Mouse (Mus musculus) MEL (cell line): ENCODE measurements at regions not wholly inside any gene's neighbourhood (a gene's known extent, or its start where the extent isn't known, plus 50 kb on each side); places are given as distances from the start of the nearest gene placed in this dataset.

Source experiments
- EP300 ChIP-seq, 2 experiments: IDR thresholded peaks; 2 replicates each; pipeline ENCODE4 v1.6.1; 2011; ENCODE audit warnings: improper control_type of control experiment in 2 of 2, low read length in 2 of 2, low read depth in 1 of 2, mild to moderate bottlenecking in 1 of 2
- GABPA ChIP-seq: IDR thresholded peaks from 2 replicates; pipeline ENCODE4 v1.6.1; 2012; ENCODE audit warnings: low read depth, mild to moderate bottlenecking, inconsistent platforms, low read length, improper control_type of control experiment, moderate library complexity
- POLR2A ChIP-seq, 2 experiments: IDR thresholded peaks; 2 replicates each; pipeline ENCODE4 v1.6.1; 2011 to 2012; ENCODE audit warnings: low read length in 2 of 2, mild to moderate bottlenecking in 2 of 2, control low read depth in 1 of 2, improper control_type of control experiment in 1 of 2, low read depth in 1 of 2, moderate library complexity in 1 of 2; ENCODE audit not compliant: control insufficient read depth in 1 of 2, insufficient read depth in 1 of 2, poor library complexity in 1 of 2

DNA sequence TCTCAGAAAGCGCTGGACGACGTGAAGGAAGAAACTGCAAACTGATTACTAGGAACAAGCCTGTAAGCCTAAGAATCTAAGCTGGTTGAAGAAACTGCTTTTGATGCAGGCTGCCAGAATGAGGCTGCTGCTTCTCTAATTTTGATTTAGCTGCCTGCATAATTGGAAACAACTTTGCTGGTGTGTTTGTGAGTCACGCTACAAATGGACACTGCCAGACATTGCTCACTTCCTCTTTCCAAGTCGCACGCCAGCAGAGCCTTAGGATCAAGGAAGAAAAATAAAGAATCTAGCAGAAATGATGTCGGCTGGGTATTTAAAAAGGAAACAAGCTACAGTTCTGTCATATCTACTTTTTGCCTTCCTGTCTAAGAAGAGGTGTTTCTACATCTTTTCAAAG, 81.0 kb downstream of the A730046J19Rik start:
- TF ChIP-seq POLR2A (IDR thresholded peaks at IDR 0.05; ENCODE audit: control insufficient read depth in 1 of 2, insufficient read depth in 1 of 2, low read depth in 1 of 2, low read length in 2 of 2, poor library complexity in 1 of 2) = no peak
- no peak for TF ChIP-seq EP300 (IDR thresholded peaks at IDR 0.05; ENCODE audit: low read depth in 1 of 2, low read length in 2 of 2)
- no peak for TF ChIP-seq GABPA
